Mouse (Mus musculus) MEL-GATA-1-ER (cell line): Measurements from ENCODE around the gene Slc25a24.

Experiments used
- DNase-seq: peaks from one replicate; pipeline ENCODE4 v3.0.0-alpha.2; 2012; ENCODE audit warnings: low read depth; ENCODE audit errors: extremely low read depth

Slc25a24 gene

DNA sequence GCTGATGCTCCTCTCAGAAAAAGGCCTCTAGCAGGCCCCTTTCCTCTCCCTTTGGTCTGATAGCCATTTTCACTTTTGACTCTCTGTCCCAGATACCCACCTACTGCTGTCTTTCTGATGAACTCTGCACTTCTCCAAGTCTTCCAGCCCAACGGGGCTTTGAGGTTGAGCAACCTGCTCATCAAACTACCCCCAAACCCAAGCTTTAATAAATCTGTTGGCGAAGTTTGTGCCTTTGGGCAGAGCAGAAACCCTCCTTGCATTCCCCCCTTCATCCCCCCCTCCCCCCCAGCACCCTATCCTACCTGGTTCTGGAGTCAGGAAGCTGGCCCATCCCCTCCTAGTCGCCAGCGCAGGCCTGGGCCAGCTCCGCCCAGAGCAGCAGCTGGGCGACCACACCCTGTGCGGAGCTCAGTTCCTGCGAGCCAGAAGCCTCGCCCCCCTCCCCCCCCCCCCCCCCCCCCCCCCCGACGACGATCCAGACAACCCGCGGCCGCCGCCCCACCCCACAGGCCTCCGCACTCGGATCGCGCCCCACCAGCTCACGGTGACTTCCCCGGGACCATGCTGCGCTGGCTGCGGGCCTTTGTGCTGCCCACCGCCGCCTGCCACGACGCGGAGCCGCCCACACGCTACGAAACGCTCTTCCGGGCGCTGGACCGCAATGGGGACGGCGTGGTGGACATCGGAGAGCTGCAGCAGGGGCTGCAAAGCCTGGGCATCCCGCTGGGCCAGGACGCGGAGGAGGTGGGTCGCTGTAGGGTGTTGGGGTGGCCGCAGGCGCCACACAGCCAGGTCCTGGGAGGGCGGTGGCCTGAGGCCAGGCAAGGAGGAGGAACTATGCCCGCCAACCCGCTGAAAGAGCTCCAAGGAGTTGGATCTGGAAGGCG is at the start of gene Slc25a24:
Gene Slc25a24, plus strand, starts transcription at position 509 of the 890 bp plus-strand sequence.
- DNase-seq: peak; percentile 39

- DNase-seq: no peak
Observed at GRCm38 (mm10) chr3:109080169-109080568, 42.8 kb upstream of the Slc25a24 start, which contains the start of gene Slc25a54. Slc25a54 (plus strand) TSS chr3:109080469.

GRCm38 (mm10) chr3:109084418-109084817 is 38.5 kb upstream of the Slc25a24 start:
- no peak for DNase-seq

DNA sequence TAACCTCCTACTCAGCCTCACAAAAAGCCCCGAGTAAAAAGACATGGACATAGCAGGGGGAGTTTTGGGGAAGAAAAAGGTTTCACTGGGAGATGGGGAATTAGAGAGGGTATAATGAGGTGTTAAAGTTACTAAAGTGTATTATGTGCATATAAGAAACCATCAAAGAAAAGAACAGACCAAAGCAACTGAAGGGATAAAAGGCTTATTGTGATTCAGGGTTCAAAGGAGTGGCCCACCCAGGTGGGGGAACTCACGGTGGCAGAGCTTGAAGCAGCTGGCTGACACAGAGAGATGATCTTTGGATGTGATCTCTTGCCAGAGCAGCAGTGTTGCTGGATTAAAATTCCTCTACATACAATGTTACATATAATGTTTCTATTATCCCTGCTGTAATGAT is 34.5 kb upstream of the Slc25a24 start:
- DNase-seq: no peak

DNA sequence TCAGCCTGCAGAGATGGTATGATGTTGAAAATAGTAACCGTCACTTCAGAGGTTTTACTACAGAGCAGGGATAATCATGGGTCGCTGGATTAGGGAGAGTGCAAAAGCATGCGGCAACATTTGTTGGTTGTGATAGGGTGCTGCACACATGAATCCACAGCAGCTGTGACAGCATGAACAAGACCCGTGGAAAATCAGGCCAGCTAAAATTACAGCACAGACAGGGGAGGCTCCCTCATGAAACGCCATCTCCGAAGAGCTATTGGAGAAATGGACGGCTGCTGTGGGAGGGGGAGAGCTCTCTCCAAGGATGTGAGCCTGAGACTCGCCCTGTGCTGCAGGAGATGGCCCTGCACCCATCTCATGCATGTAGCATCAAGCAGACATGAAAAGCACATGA is 18.2 kb upstream of the Slc25a24 start:
- no peak for DNase-seq

- DNase-seq: no peak
Observed at GRCm38 (mm10) chr3:109117136-109117535, 5.8 kb upstream of the Slc25a24 start.

DNA sequence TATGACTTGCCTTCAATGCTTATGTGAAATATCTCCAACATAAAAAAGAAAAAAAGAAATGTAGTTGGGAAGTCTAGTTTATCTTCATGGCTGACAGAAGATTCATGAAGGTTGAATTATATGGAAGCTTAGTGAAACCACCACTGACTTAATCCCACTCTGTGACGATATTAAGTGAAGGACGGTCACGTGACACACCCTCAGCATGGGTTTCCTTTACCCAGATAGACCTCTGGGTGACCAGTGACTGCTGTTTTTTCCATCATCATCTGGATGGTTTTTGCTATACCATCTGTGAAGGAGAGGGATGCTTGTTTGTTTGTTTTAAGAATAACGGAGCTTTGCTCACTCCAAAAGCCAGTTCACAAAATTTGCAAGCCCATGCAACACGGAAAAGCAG is 3.4 kb upstream of the Slc25a24 start:
- no peak for DNase-seq

DNA sequence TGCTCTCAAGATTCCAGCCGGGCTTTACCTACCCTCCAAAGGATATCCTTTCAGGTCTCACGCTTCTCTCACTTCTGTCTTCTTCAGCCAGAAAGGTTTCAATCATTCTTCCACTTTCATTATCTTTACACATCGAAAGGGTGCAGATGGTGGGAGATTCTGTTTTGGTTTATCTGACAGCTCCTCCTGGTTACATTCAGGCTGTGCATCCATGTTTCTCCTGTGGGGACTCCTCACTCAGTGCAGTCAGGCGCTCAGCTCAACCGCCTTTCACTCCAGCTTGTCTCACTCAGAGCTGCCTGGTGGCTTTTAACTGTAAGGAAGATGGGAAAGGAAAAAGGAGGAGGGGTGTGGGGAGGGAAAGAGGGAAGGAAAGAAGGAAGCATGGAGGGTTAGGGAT is 3.0 kb upstream of the Slc25a24 start:
- DNase-seq: no peak

- peak; percentile 74 for DNase-seq
Observed at GRCm38 (mm10) chr3:109123531-109123981, 607 bp downstream of the Slc25a24 start.

DNA sequence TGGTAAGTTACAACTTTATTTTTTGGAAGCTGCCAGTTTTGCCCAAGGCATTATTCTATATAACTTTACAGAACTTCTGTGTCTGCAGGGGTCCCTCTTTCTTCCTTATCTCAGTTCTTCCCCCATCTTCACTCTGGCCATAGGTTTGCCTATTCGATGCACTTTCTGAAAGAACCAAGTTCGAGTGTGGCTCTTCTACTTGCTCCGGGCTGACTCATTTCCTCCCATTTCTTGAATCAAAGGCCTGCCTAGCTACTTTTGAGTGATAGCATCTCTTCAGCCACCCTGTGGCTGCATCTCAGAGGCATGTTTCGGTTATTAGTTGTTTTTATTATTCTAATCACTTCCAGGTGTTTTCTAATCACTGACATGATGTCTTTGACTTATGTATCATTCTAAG is 1.1 kb downstream of the Slc25a24 start:
- peak; percentile 68 for DNase-seq

GRCm38 (mm10) chr3:109125531-109125930 is 2.6 kb downstream of the Slc25a24 start:
- peak; percentile 81 for DNase-seq

DNA sequence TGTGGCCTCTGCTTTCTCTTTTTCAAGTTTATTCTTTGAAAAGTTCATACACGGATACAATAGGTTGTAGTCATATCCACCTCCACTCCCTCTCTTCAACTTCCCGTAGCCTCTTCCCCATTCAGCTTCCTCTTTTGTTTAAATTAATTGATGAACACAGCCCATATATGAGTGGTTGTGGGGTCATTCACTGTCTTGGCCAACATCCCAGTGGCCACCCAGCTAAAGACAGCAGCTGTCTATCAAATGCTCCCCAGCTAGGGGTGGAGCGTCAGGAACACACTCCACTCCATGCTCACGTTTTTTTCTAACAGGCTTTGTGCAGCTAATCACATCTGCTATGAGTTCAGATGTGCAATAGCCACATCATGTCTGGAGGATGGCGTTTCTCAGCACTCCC is 6.8 kb downstream of the Slc25a24 start:
- peak; percentile 72 for DNase-seq

DNA sequence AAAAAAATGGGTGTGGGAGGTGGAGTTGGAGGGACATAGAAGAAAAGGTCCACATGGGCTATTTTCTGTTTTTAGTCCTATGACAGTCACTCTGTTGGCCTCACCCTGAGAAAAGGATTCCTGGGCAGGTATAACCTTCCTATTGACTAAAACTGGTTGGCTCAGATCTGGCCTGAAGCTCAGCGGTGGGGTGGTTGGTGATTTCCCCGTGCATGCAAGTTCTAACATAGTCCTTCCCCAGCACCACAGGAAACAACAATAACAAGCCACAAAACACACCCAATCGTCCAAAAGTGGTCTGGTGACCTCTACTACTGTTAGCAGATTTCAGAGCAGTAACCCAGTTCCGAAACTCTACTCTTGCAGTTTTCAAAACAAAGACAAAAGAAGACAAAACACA is 10.0 kb downstream of the Slc25a24 start:
- no peak for DNase-seq

- no peak for DNase-seq
Observed at GRCm38 (mm10) chr3:109134036-109134435, 11.1 kb downstream of the Slc25a24 start.

- DNase-seq: no peak
Observed at GRCm38 (mm10) chr3:109135352-109135751, 12.4 kb downstream of the Slc25a24 start.

DNA sequence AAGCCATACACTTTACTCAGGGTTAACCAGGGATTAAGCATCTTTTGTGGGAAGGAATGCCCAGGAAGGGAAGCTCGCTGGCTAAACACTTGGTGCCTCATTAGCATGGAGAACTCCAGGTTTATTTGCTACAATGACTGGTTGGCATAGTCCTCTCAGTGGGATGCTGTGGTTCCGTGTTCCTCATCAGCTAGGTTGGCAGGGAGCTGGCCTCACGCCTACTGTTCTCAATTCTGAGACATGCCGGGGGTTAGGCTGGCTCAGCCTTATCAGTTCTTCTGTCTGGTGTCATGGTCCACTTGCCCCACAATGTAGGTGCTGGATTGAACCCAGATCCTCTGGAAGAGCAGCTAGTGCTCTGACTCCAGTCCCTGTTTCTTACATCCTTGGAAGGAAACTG is 29.6 kb downstream of the Slc25a24 start:
- DNase-seq: no peak

GRCm38 (mm10) chr3:109153410-109153809 is 30.5 kb downstream of the Slc25a24 start:
- no peak for DNase-seq

DNA sequence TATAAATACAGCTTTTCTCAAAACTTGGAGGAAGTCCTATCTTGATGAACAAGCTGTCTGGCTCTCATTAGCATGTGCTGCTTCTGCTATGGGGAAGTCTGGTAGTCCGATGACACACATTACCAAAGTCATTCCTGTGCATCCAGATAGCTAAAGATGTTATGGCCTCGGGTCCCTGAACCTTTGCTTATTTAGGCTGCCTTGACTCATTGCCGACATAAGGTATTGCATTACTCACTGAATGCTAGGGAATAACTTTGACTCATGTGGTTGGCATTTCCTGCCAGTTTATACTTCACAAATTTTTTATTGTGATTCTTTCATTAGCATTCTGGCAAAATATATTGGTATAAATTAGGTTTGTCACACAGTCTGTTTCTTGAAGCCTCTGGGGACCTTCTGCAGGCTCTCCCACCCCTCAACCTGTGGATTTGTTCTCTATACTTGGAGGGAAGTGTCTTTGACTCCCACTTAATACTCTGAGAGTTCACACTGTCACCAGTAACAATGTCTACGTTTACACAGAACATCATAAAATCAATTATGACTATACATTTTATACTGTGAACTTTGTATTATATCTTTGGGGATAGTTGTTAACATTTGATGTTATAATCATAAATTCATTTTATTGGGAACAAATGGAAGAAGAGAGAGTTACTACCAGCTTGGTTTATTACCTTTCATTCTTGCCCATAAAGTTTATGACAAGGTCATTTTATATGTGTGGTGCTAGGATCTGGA is 33.1 kb downstream of the Slc25a24 start:
- no peak for DNase-seq

GRCm38 (mm10) chr3:109157481-109157880 is 34.5 kb downstream of the Slc25a24 start:
- no peak for DNase-seq

DNA sequence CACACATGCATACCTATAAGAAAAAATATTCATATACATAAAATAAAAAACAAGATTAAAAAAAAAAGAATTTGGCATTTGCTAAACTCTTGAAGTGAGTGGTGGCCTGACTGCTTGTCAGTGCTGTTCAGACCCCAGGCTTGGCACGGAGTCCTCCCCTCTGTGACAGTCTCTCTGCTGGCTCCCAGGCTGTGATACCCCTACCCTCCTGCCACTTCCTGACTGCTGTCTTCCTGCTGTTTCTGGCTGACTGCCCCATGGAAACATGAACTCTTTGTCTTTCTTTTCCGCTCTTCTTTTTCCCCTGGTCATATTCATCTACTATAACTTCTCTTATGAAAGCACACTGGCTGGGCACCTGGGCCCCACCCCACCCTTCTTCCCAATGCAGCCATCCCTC is 41.1 kb downstream of the Slc25a24 start:
- no peak for DNase-seq

DNA sequence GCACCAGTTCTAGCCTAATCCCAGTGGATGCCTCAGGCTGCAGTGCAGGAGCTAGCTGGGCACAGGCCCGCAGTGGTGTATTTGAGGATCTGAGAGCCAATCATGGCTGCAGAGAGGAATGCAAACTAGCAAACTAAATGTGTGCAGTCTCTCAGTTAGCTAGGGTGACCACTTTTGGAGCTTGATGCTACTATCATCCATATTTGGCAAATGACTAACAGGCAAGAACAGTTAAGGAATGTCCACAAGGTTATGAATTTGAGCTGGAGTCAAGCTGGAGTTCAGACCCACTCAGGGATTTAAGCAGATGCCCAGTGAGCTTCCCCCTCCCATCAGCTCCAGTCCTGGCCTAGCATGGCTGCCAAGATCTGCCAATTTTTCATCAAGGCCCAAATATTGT is 41.7 kb downstream of the Slc25a24 start:
- no peak for DNase-seq

GRCm38 (mm10) chr3:109165214-109165829 is 42.4 kb downstream of the Slc25a24 start:
- no peak for DNase-seq
